Mouse (Mus musculus) spleen, postnatal 10 days (tissue): Measurements from ENCODE around the gene Cdk5rap2.
A peak's percentile ranks its signal among the peaks of the same experiment; 100 is the strongest.

ENCODE experiments used
- DNase-seq, 2 experiments: peaks; one replicate each; pipeline ENCODE4 v3.0.0; 2021 to 2022; ENCODE audit warnings: low spot score in 2 of 2

The Cdk5rap2 gene

GRCm38 (mm10) chr4:70354448-70354847, 55.8 kb downstream of the Cdk5rap2 start:
- DNase-seq: no peak

GRCm38 (mm10) chr4:70353656-70354055, 56.6 kb downstream of the Cdk5rap2 start:
- DNase-seq: no peak

- no peak for DNase-seq
Observed at GRCm38 (mm10) chr4:70335444-70336144, 74.6 kb downstream of the Cdk5rap2 start.

- DNase-seq: no peak
Observed at GRCm38 (mm10) chr4:70334995-70335394, 75.2 kb downstream of the Cdk5rap2 start.

GRCm38 (mm10) chr4:70332981-70333380, 77.3 kb downstream of the Cdk5rap2 start:
- DNase-seq: no peak

DNA sequence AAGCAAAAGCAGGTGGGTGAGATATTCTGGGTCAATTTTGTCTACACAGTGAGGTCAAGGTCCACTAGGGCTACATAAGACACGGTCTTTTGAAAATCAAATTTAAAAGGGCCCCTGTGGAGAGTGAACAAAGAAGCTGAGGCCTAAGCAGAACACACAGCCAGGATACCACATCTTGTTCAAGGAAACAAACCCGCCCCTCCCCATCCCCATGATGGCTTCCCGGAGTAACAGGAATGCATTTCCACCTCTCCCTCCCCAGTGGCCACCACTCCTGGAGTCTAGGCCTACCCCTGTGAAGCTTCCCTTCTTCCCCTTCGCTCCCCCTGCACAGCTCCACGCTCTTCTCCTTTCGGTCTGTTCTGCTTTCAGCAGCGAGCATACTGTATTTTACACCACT, 77.7 kb downstream of the Cdk5rap2 start:
- DNase-seq: no peak

DNA sequence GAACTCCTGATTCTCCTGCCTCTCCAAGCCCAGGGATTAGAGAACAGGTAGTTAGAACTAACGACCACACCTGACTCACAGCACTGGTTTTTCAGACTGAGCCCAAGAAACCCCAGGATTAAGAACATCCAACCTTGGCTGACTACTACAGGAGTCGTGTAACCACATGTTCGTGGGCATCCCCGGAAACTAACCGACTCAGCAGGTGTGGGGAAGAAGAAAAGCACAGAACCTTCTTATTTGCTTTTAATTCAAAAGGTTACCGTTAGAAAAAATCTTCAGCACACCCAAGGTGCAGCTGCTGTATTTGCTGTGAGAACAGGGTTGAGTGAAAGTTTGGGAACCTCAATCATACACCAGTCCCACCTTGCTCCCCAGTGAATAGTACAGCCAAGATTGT, 79.1 kb downstream of the Cdk5rap2 start:
- DNase-seq: no peak

- no peak for DNase-seq
Observed at GRCm38 (mm10) chr4:70328033-70328432, 82.2 kb downstream of the Cdk5rap2 start.

DNA sequence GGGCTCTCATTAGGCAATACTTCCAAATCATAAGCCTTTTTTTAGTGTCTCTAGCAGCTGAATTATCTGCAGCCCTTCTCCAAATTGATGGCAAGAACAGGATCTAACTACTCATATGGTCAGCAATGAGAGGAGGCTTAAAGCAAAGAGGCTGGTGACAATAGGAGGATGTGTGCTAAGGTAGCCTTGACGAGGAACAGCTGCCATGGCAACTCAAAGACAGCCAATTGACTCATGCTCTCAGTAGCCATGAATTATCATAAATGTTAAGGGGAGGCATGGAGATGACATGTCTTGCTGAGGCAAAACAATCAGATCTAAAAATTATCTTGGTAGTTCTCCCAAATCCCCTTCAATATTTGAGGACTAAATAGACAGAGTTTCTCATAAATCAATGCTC, 82.8 kb downstream of the Cdk5rap2 start:
- DNase-seq: no peak

GRCm38 (mm10) chr4:70321586-70321985, 88.7 kb downstream of the Cdk5rap2 start:
- no peak for DNase-seq

DNA sequence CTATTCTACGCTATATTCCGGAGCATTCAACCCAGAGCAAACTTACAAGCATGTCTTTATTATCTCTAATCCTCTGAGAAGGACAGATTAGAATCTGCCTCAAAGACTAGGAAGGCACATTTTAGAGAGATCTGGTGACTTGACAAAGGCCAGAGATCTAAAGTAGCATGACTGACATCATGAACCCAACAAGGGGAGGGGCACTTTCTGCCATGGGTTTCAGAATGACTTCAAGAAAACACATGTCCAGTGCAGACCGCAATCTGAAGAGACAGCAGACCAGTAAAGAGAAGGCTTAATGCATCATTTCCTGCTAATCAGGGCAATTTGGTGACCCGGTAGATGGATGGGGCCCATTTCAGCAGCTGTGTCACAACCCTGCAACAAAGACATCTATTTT, 98.1 kb downstream of the Cdk5rap2 start:
- no peak for DNase-seq

DNA sequence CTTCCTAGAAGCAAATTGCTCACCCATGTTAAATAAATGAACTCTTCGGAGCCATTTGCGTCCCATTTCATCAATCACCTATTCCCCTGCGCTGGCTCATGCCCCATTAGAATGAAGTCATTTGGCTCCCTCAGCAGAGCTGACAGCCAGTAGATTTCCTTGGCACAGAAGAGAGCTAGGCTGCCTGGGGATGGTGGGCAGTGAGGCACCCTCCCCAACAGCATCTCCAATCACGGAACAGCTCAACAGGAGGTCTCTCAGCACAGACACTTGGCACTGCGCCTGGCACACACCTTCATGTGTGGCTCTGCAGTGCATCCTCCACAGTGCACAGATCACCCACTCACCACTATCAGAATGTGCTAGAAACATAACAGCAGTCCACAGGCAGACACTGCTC, 98.7 kb downstream of the Cdk5rap2 start:
- DNase-seq: no peak

GRCm38 (mm10) chr4:70307230-70307629, 103.0 kb downstream of the Cdk5rap2 start:
- DNase-seq: peak; percentile 36 to 67

DNA sequence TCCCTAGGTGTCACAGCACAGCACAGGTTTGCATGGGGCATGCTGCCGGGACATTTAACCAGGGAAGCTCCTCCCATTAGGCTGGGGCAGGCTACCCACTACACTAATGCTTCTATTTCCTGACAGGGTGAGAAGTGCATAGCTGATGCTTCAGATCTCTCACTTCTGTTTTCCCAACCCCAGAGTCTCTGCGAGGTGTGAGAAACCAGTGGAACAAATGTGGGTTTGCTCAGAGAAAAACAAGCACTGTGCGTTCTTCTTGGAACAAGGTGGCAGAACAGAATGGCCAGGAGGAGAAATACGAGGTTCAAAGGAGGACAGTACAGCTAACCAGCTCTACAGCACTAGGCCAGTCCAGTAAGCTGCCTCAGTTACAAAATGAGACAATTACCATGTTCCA, 106.4 kb downstream of the Cdk5rap2 start:
- no peak for DNase-seq

DNA sequence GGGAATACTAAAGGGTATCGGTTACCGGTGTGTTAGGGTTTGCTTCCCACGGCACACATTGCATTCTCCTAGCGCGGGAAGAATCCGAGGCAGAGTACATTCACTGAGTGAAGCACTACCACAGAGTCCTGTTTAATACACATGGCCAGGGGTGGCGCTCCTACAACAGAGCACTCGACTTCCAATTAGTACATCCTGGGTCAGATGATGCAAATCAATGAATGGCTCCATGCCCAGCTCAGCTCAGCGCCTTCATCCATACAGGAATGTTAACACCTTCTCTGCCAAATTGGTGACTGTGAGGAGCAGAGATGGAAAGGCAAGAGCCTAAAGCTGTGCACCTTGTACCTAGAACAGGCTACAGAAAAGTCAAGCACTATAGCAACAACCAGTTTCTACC, 109.1 kb downstream of the Cdk5rap2 start:
- DNase-seq: no peak

- no peak for DNase-seq
Observed at GRCm38 (mm10) chr4:70289361-70289760, 120.9 kb downstream of the Cdk5rap2 start.

- DNase-seq: no peak
Observed at GRCm38 (mm10) chr4:70283163-70283562, 127.1 kb downstream of the Cdk5rap2 start.

GRCm38 (mm10) chr4:70278882-70279281, 131.4 kb downstream of the Cdk5rap2 start:
- DNase-seq: no peak

DNA sequence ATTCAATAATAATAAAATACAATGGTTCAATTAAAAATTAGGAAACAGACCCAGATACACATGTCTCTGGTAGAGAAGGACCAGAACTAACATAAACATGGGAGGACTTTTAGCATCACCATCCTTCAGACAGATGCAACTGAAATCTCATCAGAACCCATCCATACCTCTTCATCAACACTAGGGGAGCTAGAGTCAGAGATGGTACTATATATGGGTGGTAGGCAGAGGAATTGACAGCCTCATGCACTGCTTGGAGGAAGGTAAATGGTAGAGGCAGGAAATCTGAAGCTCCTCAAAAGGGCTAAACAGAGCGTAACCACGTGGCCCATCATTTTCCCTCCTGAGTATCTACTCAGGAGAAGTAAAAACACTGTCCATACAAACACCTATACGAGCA, 132.2 kb downstream of the Cdk5rap2 start:
- DNase-seq: no peak

DNA sequence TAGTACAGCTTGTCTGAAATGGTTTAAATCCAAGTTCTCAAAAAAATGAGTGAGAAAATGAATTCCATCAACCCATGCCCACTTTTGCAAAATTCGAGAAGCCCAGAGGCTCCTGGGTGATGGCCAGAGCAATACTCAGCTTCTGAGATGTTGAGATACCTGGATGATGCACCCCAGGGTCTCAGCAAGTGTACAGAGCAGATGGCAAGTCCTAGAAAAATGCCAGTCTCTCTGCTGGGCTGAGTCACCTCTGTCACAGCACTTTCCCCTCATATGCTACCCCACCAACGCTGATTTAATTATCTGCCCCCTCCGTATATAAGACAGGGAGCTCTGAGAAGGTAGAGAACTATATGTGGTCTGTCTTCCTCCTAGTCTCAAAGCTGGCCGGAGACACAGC, 137.3 kb downstream of the Cdk5rap2 start:
- no peak for DNase-seq

DNA sequence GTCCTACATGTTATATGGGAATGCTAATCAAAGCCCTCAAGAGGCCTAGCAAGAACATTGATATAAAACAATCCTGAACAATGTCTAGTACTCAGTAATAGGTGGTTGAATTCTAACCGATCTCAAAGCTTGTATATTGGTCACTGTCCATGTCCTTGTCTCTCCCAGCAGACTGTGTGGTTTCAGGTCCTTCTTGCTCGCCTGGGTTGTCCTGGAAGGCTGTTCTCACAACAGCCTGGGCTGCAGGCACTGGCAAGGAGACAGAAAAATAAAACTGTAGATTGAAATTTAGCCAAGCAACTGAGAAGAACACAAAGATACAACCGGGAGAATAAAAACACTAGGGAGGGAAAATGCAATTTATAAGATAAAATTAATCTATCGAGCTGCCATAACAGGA, 137.7 kb downstream of the Cdk5rap2 start:
- no peak for DNase-seq

DNA sequence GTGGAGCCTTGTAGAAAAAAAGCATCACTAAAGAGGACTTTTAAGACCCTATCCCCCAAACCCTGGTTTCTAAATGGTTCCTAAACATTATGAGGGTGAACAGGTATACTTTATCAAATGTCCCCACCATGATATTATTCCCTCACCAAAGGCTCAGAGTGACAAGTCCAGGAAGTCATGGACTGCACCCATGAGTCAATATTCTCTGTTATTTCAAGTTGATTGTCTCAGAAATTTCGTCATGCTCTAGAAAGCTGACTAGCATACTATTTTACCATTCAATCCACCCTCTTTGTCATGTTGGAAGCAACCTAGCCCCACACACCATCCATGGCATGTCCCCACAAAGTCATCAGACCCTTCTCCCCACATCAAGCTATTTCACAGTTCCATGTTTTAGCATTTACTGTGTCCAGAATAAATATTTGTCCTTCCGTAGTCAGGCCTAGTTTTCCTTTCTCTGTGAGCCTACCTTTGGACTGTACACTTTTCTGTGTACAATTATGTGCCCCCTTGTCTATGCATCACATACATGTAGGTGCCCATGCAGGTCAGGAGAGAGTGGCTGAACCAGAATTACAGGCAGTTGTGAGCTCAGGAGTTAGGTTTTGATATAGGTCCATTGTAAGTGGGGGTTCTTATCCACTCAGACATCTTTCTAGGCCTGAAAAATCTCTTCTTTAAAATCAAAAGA, 142.9 kb downstream of the Cdk5rap2 start:
- DNase-seq: no peak

DNA sequence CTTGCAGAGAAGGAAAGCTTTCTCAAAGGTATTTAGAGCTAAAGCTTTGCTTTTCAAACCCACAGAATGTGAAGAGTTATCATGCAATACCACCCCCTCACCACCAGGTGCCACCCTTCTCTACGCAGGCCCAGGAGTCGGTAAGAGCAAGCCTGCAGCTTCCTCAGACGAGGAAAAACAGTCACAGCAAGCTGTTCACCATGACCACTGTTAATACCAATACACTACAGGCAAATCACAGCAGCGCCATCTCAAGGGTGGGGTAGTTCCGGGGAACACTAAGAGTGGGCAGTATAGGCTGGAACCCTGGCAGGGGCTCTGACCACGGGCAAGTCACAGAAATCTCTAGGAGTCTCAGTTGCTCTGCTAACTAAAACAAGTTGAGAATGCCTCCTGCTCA, 145.0 kb downstream of the Cdk5rap2 start:
- DNase-seq: peak; percentile 24 to 62

GRCm38 (mm10) chr4:70262850-70263249, 147.4 kb downstream of the Cdk5rap2 start:
- DNase-seq: no peak
